13 mouse cellular contexts compared by ENCODE assay signal in the genomic region with DNA sequence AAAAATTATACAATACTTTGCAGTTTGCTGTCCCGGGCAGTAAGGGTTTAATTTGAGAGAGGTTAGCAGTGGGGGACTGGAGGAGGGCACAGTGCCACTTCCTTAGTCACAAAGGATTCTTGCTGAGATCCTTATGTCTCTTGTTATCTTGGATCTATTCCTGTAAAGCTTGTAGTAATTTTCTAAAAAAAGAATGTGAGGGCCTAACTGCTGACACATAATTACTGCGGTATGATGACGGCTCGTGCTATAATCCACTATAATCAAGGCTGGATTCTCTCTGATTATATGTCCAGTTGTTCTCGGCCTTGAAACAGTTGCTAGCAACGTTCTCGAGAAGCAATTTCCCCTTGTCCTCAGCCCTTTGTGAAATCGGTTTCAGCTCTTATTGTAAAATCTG. TPM values are rescaled to one million over a fixed set of nuclear protein-coding genes. Genes with fewer than 3 reads are reported as not detected.
DNase-seq lines count a peak whose midpoint lies in the region; ATAC-seq and TF ChIP-seq lines count a peak whose summit lies in the region.
"Had no signal": no experiment of that assay in that cellular context is flagged by ENCODE, and none has a peak within 500 bp of the region (broad histone marks: within the 10 kb centered on the region; RNA-seq: fewer than 3 reads in every experiment).

No protein-coding gene starts in this region.

- no peaks in the 10 kb centered on the region for H3K27me3 ChIP-seq in heart, postnatal 0 days (ENCODE audit: control insufficient read depth, insufficient read depth, low read length)
- no peaks in the 10 kb centered on the region for H3K27me3 ChIP-seq in cerebellum, adult 2 months (ENCODE audit: control insufficient read depth, insufficient read depth, low read length)
- H3K27me3 ChIP-seq: liver, embryonic 12.5 days; stomach, embryonic 15.5 days had no signal

- no peak for TF ChIP-seq POLR2A in cerebellum, adult 2 months (IDR thresholded peaks at IDR 0.05; ENCODE audit: borderline replicate concordance, insufficient read depth, low read length)

- no peak overlapping the region for H3K4me3 ChIP-seq in heart, postnatal 0 days (ENCODE audit: low read depth, low read length)
- no peak overlapping the region for H3K4me3 ChIP-seq in cerebellum, adult 2 months (replicated peaks; ENCODE audit: insufficient read depth, low read depth, low read length)
- H3K4me3 ChIP-seq: liver, embryonic 12.5 days; stomach, embryonic 15.5 days had no signal

- 0 out of 2 replicates have a peak, but pooled peaks cover 6% of the 10 kb centered on the region for H3K4me1 ChIP-seq in heart, postnatal 0 days (ENCODE audit: control insufficient read depth, insufficient read depth)
- peaks cover 19% of the 10 kb centered on the region for H3K4me1 ChIP-seq in cerebellum, adult 2 months (ENCODE audit: control insufficient read depth, insufficient read depth, low read length)
- H3K4me1 ChIP-seq: liver, embryonic 12.5 days; stomach, embryonic 15.5 days had no signal

- peak overlapping the region; percentile 14; the same call in 1 of the 2 replicates for H3K27ac ChIP-seq in heart, postnatal 0 days (ENCODE audit: low read depth)
- peak overlapping the region; percentile 62; the same call in 1 of the 2 replicates for H3K27ac ChIP-seq in cerebellum, adult 2 months (ENCODE audit: insufficient read depth, low read length)
- H3K27ac ChIP-seq: hindbrain, postnatal 0 days; liver, embryonic 12.5 days; stomach, embryonic 15.5 days had no signal

- 25% methylated on average over 8 of the region's 8 CpGs for WGBS in heart, postnatal 0 days
- WGBS in cerebellum, adult 2 months, result 8% methylated on average over 8 of the region's 8 CpGs

- no peak overlapping the region for H3K4me2 ChIP-seq in heart, postnatal 0 days (ENCODE audit: low read depth, low read length)
- H3K4me2 ChIP-seq: liver, embryonic 12.5 days; stomach, embryonic 15.5 days had no signal

- ATAC-seq in heart, postnatal 0 days (ENCODE audit: insufficient read depth, low read depth), result peak; percentile 49
- ATAC-seq in megakaryocyte-erythroid progenitor cell, adult 5-6 weeks (replicated peaks; ENCODE audit: low FRiP score, low TSS enrichment, poor library complexity, severe bottlenecking), result 0 out of 2 replicates have a peak, but pooled peaks have one; percentile 6
- ATAC-seq: hindbrain, postnatal 0 days; liver, embryonic 12.5 days had no signal

- TF ChIP-seq CTCF in heart, postnatal 0 days (IDR thresholded peaks at IDR 0.05; ENCODE audit: low read depth), result no peak
- no peak for TF ChIP-seq CTCF in cerebellum, adult 2 months (IDR thresholded peaks at IDR 0.05; ENCODE audit: borderline replicate concordance, insufficient read depth, low read depth, low read length)

- TF ChIP-seq EP300 in heart, postnatal 0 days (IDR thresholded peaks at IDR 0.05; ENCODE audit: low read depth), result no peak

- H3K36me3 ChIP-seq in heart, postnatal 0 days (replicated peaks; ENCODE audit: control insufficient read depth, insufficient read depth, low read length), result no peaks in the 10 kb centered on the region
- H3K36me3 ChIP-seq: liver, embryonic 12.5 days; stomach, embryonic 15.5 days had no signal

- peak; percentile 43 for DNase-seq in heart, postnatal 0 days (ENCODE audit: low spot score)
- no peak for DNase-seq in heart, adult 18-20 months
- DNase-seq in brain, adult 2 months (ENCODE audit: low read depth, low spot score), result peak; percentile 97
- peak; percentile 79 to 93 for DNase-seq in cerebellum, adult 2 months
- no peak for DNase-seq in adrenal gland, postnatal 4 days (ENCODE audit: low spot score in 2 of 2)
- DNase-seq in adrenal gland, adult 18-20 months (ENCODE audit: low spot score in 2 of 2), result no peak
- DNase-seq: adrenal gland, postnatal 10 days; right cerebral cortex, postnatal 25 days; thymus, postnatal 4 days had no signal

- H3K9me3 ChIP-seq in heart, postnatal 0 days (replicated peaks; ENCODE audit: control insufficient read depth, low read length), result no peaks in the 10 kb centered on the region
- H3K9me3 ChIP-seq: liver, embryonic 12.5 days; stomach, embryonic 15.5 days had no signal

- H3K9ac ChIP-seq in heart, postnatal 0 days (replicated peaks; ENCODE audit: low read depth, low read length), result no peak overlapping the region
- H3K9ac ChIP-seq: liver, embryonic 12.5 days; stomach, embryonic 15.5 days had no signal

RNA-seq across cellular contexts. Expression of gene 1190002N15Rik, which starts 44.4 kb away (rescaled TPM):
- total RNA-seq in heart, postnatal 0 days (2014; rRNA removed; ENCODE audit: low replicate concordance), result 52.0 and 56.4 TPM in 2 replicates
- polyA plus RNA-seq in heart, postnatal 0 days (2015; fragmentation: Nextera tagmentation; extraction: Ambion mirVana), result 10.8 and 11.2 TPM in 2 replicates
- total RNA-seq in heart, adult 18-20 months (2021), result 10 to 100 TPM; 25.7 to 31.8 TPM
- 71.6 and 82.3 TPM in 2 replicates for polyA plus RNA-seq in cerebellum, adult 2 months (2012; rRNA removed)
- total RNA-seq in megakaryocyte-erythroid progenitor cell, adult 5-6 weeks (2014; fragmentation: Nextera tagmentation), result 27.9 and 35.0 TPM in 2 replicates
- total RNA-seq in megakaryocyte-erythroid progenitor cell, adult 5-6 weeks (2017), result 57.6 and 66.1 TPM in 2 replicates
- total RNA-seq in adrenal gland, postnatal 4 days (2021), result 10 to 100 TPM; 24.4 to 25.9 TPM
- total RNA-seq in adrenal gland, adult 18-20 months (2021), result 10 to 100 TPM; 14.9 to 16.5 TPM

Comparison
In these comparisons a context has a peak if more than half of its experiments do, and no peak if none do; other contexts are left out.
1. DNase-seq: peak in heart, postnatal 0 days (single experiment), brain, adult 2 months (single experiment) and cerebellum, adult 2 months (2 of 2); none in heart, adult 18-20 months (0 of 2), adrenal gland, postnatal 4 days (0 of 2) and adrenal gland, adult 18-20 months (0 of 2).